Mouse (Mus musculus) small intestine, adult 2 months (tissue): ENCODE measurements around the gene Prkag2.

Source experiments
- CTCF ChIP-seq: fragments of 200-500 bp; IDR thresholded peaks from 2 replicates; pipeline ENCODE4 v1.5.1; 2012; ENCODE audit warnings: low read depth, mild to moderate bottlenecking, control low read depth, inconsistent platforms, low read length, moderate library complexity, mixed read lengths; ENCODE audit not compliant: insufficient replicate concordance, insufficient read length; ENCODE audit errors: extremely low read depth
- POLR2A ChIP-seq: fragments of 200-500 bp; IDR thresholded peaks from 2 replicates; pipeline ENCODE4 v1.6.1; 2012; ENCODE audit warnings: low read depth, mild to moderate bottlenecking, control low read depth, inconsistent platforms, low read length, moderate library complexity

DNA sequence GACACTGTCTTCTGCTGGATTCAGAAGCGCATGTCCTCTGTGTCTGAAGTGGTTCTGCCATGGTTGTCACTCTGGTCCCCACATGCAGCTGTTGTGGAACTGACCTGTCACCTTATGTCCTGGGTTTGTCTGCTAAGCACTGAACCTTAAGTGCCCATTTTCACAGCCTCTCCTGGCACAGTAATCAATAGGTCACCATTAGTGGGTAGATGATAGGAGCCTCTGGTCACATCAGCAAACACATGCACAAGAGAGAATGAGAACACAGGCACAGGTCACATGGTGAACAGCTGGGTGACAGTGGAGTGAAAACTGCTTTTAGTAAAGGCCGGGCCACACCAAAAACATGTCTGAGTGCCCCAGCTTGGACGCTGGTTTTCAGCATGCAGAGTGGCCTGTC, 2.6 kb downstream of the Prkag2 start:
- TF ChIP-seq CTCF (no peak), POLR2A (no peak)
